Comparison of ENCODE assay signal across 8 mouse cellular contexts in the genomic region with DNA sequence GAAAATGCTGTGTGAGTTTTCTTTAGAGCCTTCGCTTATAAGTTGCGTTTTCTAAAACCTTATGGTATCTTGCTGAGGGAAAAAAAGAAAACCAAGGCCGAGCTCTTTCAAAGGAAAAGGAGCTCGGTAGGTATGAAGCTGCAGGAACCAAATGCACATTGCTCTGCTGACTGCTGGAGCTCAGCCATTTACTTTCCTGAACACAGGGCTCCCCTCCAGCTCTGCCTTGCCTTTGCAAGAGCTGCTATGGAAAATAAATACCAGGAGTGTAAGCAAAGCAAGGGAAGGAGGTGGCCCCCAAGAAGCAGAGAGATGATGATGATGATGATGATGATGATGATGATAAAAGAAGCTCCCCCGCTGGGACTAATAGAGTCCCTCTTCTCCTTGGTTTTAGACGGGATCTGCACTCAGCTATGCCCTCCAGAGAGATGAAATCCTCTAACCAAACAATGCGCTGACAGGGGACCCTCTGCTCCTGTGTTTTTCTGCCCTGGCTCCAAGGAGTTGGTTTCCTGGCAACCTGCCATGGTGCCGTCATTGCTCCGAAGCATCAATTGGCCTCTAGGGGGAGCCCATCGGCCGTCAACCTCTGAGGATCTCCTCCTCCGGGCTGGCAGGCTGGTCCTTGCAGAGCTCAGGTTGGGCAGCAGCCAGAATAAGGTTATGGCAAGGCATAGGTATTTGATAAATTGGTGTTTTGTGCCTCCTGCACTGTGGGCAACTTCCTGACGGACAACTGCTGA.
A peak's percentile ranks its signal among the peaks of the same experiment; 100 is the strongest.
DNase-seq lines count a peak whose midpoint lies in the region; ATAC-seq lines count a peak whose summit lies in the region.

No protein-coding gene starts in this region.

- peak; percentile 59 for ATAC-seq in intestine, embryonic 15.5 days
- ATAC-seq in midbrain, embryonic 11.5 days (ENCODE audit: low FRiP score), result peak; percentile 85
- no peak for ATAC-seq in activated CD4-positive, CD25-positive, alpha-beta regulatory T cell, adult 4 months

- peak; percentile 92 to 93 for DNase-seq in adrenal gland, postnatal 36 days
- peak; percentile 84 for DNase-seq in embryo, embryonic 9.5 days (ENCODE audit: extremely low spot score)
- DNase-seq in gastrocnemius, postnatal 4 days (ENCODE audit: low spot score in 2 of 2), result peak; percentile 87 to 92
- peak; percentile 49 to 91 for DNase-seq in left cerebral cortex, adult 9 months (ENCODE audit: low spot score in 2 of 2)
- peak; percentile 99 for DNase-seq in midbrain, embryonic 11.5 days (ENCODE audit: low spot score, missing footprints)
- peak; percentile 7 to 35 for DNase-seq in spleen, postnatal 14 days (ENCODE audit: low spot score in 2 of 2)

- H3K27ac ChIP-seq in intestine, embryonic 15.5 days, result no peak overlapping the region
- no peak overlapping the region for H3K27ac ChIP-seq in midbrain, embryonic 11.5 days (ENCODE audit: low read depth, low read length)

- H3K4me2 ChIP-seq in intestine, embryonic 15.5 days (replicated peaks), result peak overlapping the region; percentile 29; the same call in 1 of the 2 replicates
- peak overlapping the region; percentile 26; the same call in 1 of the 2 replicates for H3K4me2 ChIP-seq in midbrain, embryonic 11.5 days

- H3K9ac ChIP-seq in intestine, embryonic 15.5 days, result no peak overlapping the region
- no peak overlapping the region for H3K9ac ChIP-seq in midbrain, embryonic 11.5 days (ENCODE audit: low read length)

- H3K9me3 ChIP-seq in intestine, embryonic 15.5 days, result no peaks in the 10 kb centered on the region
- H3K9me3 ChIP-seq in midbrain, embryonic 11.5 days (ENCODE audit: control insufficient read depth, low read length), result no peaks in the 10 kb centered on the region

- H3K4me3 ChIP-seq in intestine, embryonic 15.5 days (replicated peaks), result no peak overlapping the region
- no peak overlapping the region for H3K4me3 ChIP-seq in midbrain, embryonic 11.5 days (ENCODE audit: low read depth, low read length)

- no peaks in the 10 kb centered on the region; the same call in 1 of the 2 replicates for H3K4me1 ChIP-seq in intestine, embryonic 15.5 days (replicated peaks)
- peaks cover 3% of the 10 kb centered on the region; the same call in 1 of the 2 replicates for H3K4me1 ChIP-seq in midbrain, embryonic 11.5 days (ENCODE audit: control insufficient read depth, insufficient read depth, low read length)

- no peaks in the 10 kb centered on the region for H3K36me3 ChIP-seq in intestine, embryonic 15.5 days
- no peaks in the 10 kb centered on the region for H3K36me3 ChIP-seq in midbrain, embryonic 11.5 days (ENCODE audit: control insufficient read depth, insufficient read depth, low read length)

- 24% methylated on average over 13 of the region's 13 CpGs for WGBS in intestine, embryonic 15.5 days
- WGBS in midbrain, embryonic 11.5 days, result 25% methylated on average over 13 of the region's 13 CpGs

- no peaks in the 10 kb centered on the region for H3K27me3 ChIP-seq in intestine, embryonic 15.5 days (replicated peaks)
- H3K27me3 ChIP-seq in midbrain, embryonic 11.5 days (ENCODE audit: control insufficient read depth, insufficient read depth, low read length), result no peaks in the 10 kb centered on the region

Comparison
In these comparisons a context has a peak if more than half of its experiments do, and no peak if none do; other contexts are left out.
1. DNase-seq: peak in every context shown above with its lines; median percentile 99 in midbrain, embryonic 11.5 days; 92 in adrenal gland, postnatal 36 days; 90 in gastrocnemius, postnatal 4 days; 84 in embryo, embryonic 9.5 days; 70 in left cerebral cortex, adult 9 months; 21 in spleen, postnatal 14 days.